Comparison of ENCODE assay signal across 23 mouse cellular contexts in the genomic region with DNA sequence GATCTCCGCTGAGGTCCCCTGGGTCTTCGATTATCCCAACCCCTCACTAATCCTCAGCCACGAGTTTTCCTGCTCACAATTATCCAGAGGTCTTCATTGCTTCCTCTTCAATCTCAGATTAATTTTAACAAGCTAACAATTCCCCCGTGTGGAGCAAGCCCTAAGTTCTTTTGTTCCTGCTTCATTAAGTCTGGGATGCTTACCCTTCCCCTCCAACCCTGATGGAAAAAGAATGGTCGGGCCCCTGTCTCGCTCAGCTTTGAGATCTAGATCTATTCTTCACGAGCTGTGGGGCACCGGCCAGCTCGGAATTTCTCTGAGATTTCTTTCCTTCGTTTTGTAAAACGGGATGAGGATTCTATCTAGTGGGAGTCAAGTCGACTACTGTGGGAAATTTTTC.
DNase-seq lines count a peak whose midpoint lies in the region; ATAC-seq lines count a peak whose summit lies in the region.
"Had no signal": no experiment of that assay in that cellular context is flagged by ENCODE, and none has a peak within 500 bp of the region (broad histone marks: within the 10 kb centered on the region; RNA-seq: fewer than 3 reads in every experiment).

No protein-coding gene starts in this region.

- intact Hi-C loops in left cerebral cortex, postnatal 14 days (cut with DNase I): no loop called here

- no peak overlapping the region for H3K4me3 ChIP-seq in midbrain, embryonic 10.5 days
- no peak overlapping the region for H3K4me3 ChIP-seq in midbrain, embryonic 15.5 days
- H3K4me3 ChIP-seq in forebrain, embryonic 13.5 days: no peak overlapping the region
- no peak overlapping the region for H3K4me3 ChIP-seq in hindbrain, embryonic 16.5 days (ENCODE audit: low read length)
- H3K4me3 ChIP-seq: heart, embryonic 13.5 days; neural tube, embryonic 13.5 days had no signal

- peak; percentile 32 for DNase-seq in midbrain, embryonic 10.5 days (ENCODE audit: low spot score)
- no peak for DNase-seq in left cerebral cortex, postnatal 14 days (ENCODE audit: low spot score in 2 of 2)
- DNase-seq in neural tube, embryonic 10.5 days (ENCODE audit: extremely low spot score, low spot score): no peak
- DNase-seq: adrenal gland, postnatal 25 days; cerebellum, adult 8-10 months; gastrocnemius, postnatal 14 days; heart, adult 18-20 months; kidney, adult 8-10 months; kidney, postnatal 36 days; left cerebral cortex, postnatal 4 days; liver; lung, postnatal 10 days; right cerebral cortex, postnatal 14 days; spleen, adult 18-20 months; thymus, postnatal 25 days had no signal

- ATAC-seq in midbrain, embryonic 15.5 days (replicated peaks): no peak
- no peak for ATAC-seq in forebrain, embryonic 13.5 days
- ATAC-seq in hindbrain, embryonic 16.5 days: no peak
- ATAC-seq in CD4-positive, CD25-positive, alpha-beta regulatory T cell, adult 4 months: no peak
- ATAC-seq: activated CD4-positive, CD25-positive, alpha-beta regulatory T cell, adult 4 months; Patski had no signal

- 7% methylated on average over 12 of the region's 12 CpGs for WGBS in midbrain, embryonic 10.5 days
- 2% methylated on average over 12 of the region's 12 CpGs for WGBS in midbrain, embryonic 15.5 days
- 2% methylated on average over 12 of the region's 12 CpGs for WGBS in forebrain, embryonic 13.5 days
- WGBS in hindbrain, embryonic 16.5 days: 10% methylated on average over 12 of the region's 12 CpGs

- no peaks in the 10 kb centered on the region for H3K36me3 ChIP-seq in midbrain, embryonic 10.5 days
- no peaks in the 10 kb centered on the region for H3K36me3 ChIP-seq in midbrain, embryonic 15.5 days (replicated peaks)
- no peaks in the 10 kb centered on the region for H3K36me3 ChIP-seq in forebrain, embryonic 13.5 days (ENCODE audit: poor library complexity, severe bottlenecking)
- no peaks in the 10 kb centered on the region for H3K36me3 ChIP-seq in hindbrain, embryonic 16.5 days (ENCODE audit: control insufficient read depth, insufficient read depth, low read length)
- H3K36me3 ChIP-seq: heart, embryonic 13.5 days; neural tube, embryonic 13.5 days had no signal

- H3K27ac ChIP-seq in midbrain, embryonic 10.5 days (replicated peaks): 0 out of 2 replicates have a peak overlapping the region, but pooled peaks have one; percentile 9
- no peak overlapping the region for H3K27ac ChIP-seq in midbrain, embryonic 15.5 days
- no peak overlapping the region for H3K27ac ChIP-seq in forebrain, embryonic 13.5 days
- H3K27ac ChIP-seq in hindbrain, embryonic 16.5 days (ENCODE audit: low read depth, low read length): no peak overlapping the region
- H3K27ac ChIP-seq: heart, embryonic 13.5 days; neural tube, embryonic 13.5 days had no signal

- peaks cover 29% of the 10 kb centered on the region for H3K27me3 ChIP-seq in midbrain, embryonic 10.5 days (ENCODE audit: low read depth, poor library complexity, severe bottlenecking)
- 0 out of 2 replicates have a peak, but pooled peaks cover 3% of the 10 kb centered on the region for H3K27me3 ChIP-seq in midbrain, embryonic 15.5 days (replicated peaks)
- H3K27me3 ChIP-seq in forebrain, embryonic 13.5 days: 0 out of 2 replicates have a peak, but pooled peaks cover 7% of the 10 kb centered on the region
- no peaks in the 10 kb centered on the region for H3K27me3 ChIP-seq in hindbrain, embryonic 16.5 days (replicated peaks; ENCODE audit: control insufficient read depth, insufficient read depth, low read length)

- H3K4me2 ChIP-seq in midbrain, embryonic 15.5 days: no peak overlapping the region
- H3K4me2 ChIP-seq in forebrain, embryonic 13.5 days: 0 out of 2 replicates have a peak overlapping the region, but pooled peaks have one; percentile 4
- peak overlapping the region; percentile 6; the same call in 1 of the 2 replicates for H3K4me2 ChIP-seq in hindbrain, embryonic 16.5 days (ENCODE audit: low read length)
- H3K4me2 ChIP-seq: heart, embryonic 13.5 days; neural tube, embryonic 13.5 days had no signal

- peaks cover 3% of the 10 kb centered on the region; the same call in 1 of the 2 replicates for H3K9me3 ChIP-seq in midbrain, embryonic 10.5 days (replicated peaks)
- peaks cover 2% of the 10 kb centered on the region; the same call in 1 of the 2 replicates for H3K9me3 ChIP-seq in midbrain, embryonic 15.5 days
- peaks cover 5% of the 10 kb centered on the region; the same call in 1 of the 2 replicates for H3K9me3 ChIP-seq in forebrain, embryonic 13.5 days (replicated peaks)
- no peaks in the 10 kb centered on the region; the same call in 1 of the 2 replicates for H3K9me3 ChIP-seq in hindbrain, embryonic 16.5 days (ENCODE audit: control insufficient read depth, low read length)

- no peak overlapping the region for H3K9ac ChIP-seq in midbrain, embryonic 15.5 days
- H3K9ac ChIP-seq in forebrain, embryonic 13.5 days: no peak overlapping the region
- no peak overlapping the region for H3K9ac ChIP-seq in hindbrain, embryonic 16.5 days (ENCODE audit: low read depth, low read length)
- H3K9ac ChIP-seq: heart, embryonic 13.5 days; neural tube, embryonic 13.5 days had no signal

- H3K4me1 ChIP-seq in midbrain, embryonic 10.5 days: peaks cover 39% of the 10 kb centered on the region
- H3K4me1 ChIP-seq in midbrain, embryonic 15.5 days: peaks cover 29% of the 10 kb centered on the region
- peaks cover 32% of the 10 kb centered on the region for H3K4me1 ChIP-seq in forebrain, embryonic 13.5 days
- peaks cover 16% of the 10 kb centered on the region for H3K4me1 ChIP-seq in hindbrain, embryonic 16.5 days (ENCODE audit: control insufficient read depth, insufficient read depth, low read depth, low read length)
